Mouse (Mus musculus): ENCODE measurements at regions not wholly inside any gene's neighbourhood (a gene's known extent, or its start where the extent isn't known, plus 50 kb on each side); places are given as distances from the start of the nearest gene placed in this dataset.

DNA sequence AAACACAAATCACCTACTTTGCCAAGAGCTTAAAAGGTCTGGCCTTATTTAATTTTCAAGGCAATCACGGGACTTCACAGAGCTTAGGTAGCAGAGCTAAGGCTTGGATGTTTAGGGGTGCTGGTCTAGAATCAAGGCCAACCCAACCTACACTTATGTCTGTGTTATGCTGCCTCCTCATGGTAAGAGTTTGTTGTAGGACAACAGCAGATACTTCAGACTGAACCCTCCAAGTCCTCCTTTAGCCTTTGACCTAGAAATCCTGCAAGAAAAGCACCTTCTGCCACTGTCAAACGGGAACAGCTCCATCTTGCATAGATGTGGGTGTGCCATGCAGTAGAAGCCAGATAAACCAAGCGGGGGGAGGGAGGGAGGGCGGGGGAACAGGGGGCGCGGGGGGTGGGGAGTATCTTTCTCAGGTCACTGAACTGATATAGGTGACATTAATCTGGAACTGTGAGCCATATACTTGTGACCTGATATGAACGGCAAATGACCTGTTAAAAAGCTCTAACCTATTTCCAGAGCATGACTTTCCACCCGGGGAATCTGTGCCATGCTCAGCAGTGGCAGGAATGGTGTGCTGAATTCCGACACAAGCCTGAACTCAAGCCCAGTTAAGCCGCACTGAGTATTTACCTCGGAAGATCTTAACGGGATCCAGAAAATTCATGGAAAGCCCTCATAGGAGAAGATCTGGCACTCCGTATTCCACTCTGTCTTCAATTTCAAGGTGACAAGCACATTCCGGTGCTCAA lies 838.3 kb downstream of the Gsdmc2 start:
- Histone ChIP-seq H3K36me3 (ENCODE audit: control insufficient read depth, insufficient read depth, low read length) (no peaks in the 10 kb centered on the region), H3K9ac (replicated peaks; ENCODE audit: low read depth, low read length) (no peak overlapping the region), H3K27ac (ENCODE audit: low read depth, low read length) (no peak overlapping the region), H3K4me3 (ENCODE audit: low read depth, low read length) (no peak overlapping the region), H3K9me3 (ENCODE audit: control insufficient read depth, low read length) (no peaks in the 10 kb centered on the region), H3K27me3 (ENCODE audit: control insufficient read depth, insufficient read depth, low read length) (no peaks in the 10 kb centered on the region), H3K4me1 (ENCODE audit: control insufficient read depth, insufficient read depth, low read length) (no peaks in the 10 kb centered on the region), H3K4me2 (ENCODE audit: low read depth, low read length) (no peak overlapping the region)
- WGBS: 85% methylated on average over 14 of the region's 14 CpGs
- ATAC-seq (ENCODE audit: low read depth): no peak

GRCm38 (mm10) chr15:62994691-62995090 lies 850.3 kb downstream of the Gsdmc2 start:
- H3K4me3 ChIP-seq (ENCODE audit: low read depth, low read length): no peak overlapping the region
- no peaks in the 10 kb centered on the region for H3K36me3 ChIP-seq (ENCODE audit: control insufficient read depth, insufficient read depth, low read length)
- ATAC-seq (ENCODE audit: low read depth): no peak
- 86% methylated on average over 2 of the region's 2 CpGs for WGBS
- no peaks in the 10 kb centered on the region for H3K4me1 ChIP-seq (ENCODE audit: control insufficient read depth, insufficient read depth, low read length)
- H3K27ac ChIP-seq (ENCODE audit: low read depth, low read length): no peak overlapping the region
- H3K9me3 ChIP-seq (ENCODE audit: control insufficient read depth, low read length): no peaks in the 10 kb centered on the region
- H3K9ac ChIP-seq (replicated peaks; ENCODE audit: low read depth, low read length): no peak overlapping the region
- no peak overlapping the region for H3K4me2 ChIP-seq (ENCODE audit: low read depth, low read length)
- no peaks in the 10 kb centered on the region for H3K27me3 ChIP-seq (ENCODE audit: control insufficient read depth, insufficient read depth, low read length)

DNA sequence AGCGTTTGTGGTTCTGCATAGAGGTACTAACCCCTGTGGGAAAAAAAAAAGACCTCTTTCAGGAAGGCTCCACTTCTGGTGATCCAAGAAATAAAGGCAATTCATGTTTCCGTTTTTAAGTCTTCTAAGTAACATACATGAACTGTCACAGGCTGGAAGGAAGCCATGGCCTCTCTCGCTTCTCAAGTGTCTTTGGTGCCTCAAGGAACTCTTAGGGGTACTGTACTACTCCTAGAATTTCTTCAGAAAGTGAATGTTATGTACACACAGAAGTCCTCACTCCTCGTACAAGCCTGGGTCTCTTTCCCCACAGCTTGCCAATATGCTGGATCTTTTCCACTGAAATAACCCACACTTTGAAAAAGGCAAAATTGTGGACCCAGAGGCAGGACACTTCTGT lies 858.1 kb downstream of the Gsdmc2 start:
- Histone ChIP-seq H3K9me3 (ENCODE audit: control insufficient read depth, low read length) (no peaks in the 10 kb centered on the region), H3K27me3 (ENCODE audit: control insufficient read depth, insufficient read depth, low read length) (no peaks in the 10 kb centered on the region), H3K36me3 (ENCODE audit: control insufficient read depth, insufficient read depth, low read length) (no peaks in the 10 kb centered on the region), H3K4me2 (ENCODE audit: low read depth, low read length) (no peak overlapping the region), H3K4me3 (ENCODE audit: low read depth, low read length) (no peak overlapping the region), H3K27ac (ENCODE audit: low read depth, low read length) (no peak overlapping the region), H3K4me1 (ENCODE audit: control insufficient read depth, insufficient read depth, low read length) (no peaks in the 10 kb centered on the region), H3K9ac (replicated peaks; ENCODE audit: low read depth, low read length) (no peak overlapping the region)
- WGBS: 89% methylated on average over 4 of the region's 4 CpGs
- ATAC-seq (ENCODE audit: low read depth): no peak

GRCm38 (mm10) chr15:62986147-62986546 lies 858.8 kb downstream of the Gsdmc2 start:
- no peaks in the 10 kb centered on the region for H3K36me3 ChIP-seq (ENCODE audit: control insufficient read depth, insufficient read depth, low read length)
- no peaks in the 10 kb centered on the region for H3K27me3 ChIP-seq (ENCODE audit: control insufficient read depth, insufficient read depth, low read length)
- no peak overlapping the region for H3K9ac ChIP-seq (replicated peaks; ENCODE audit: low read depth, low read length)
- no peak overlapping the region for H3K4me2 ChIP-seq (ENCODE audit: low read depth, low read length)
- no peak overlapping the region for H3K4me3 ChIP-seq (ENCODE audit: low read depth, low read length)
- H3K9me3 ChIP-seq (ENCODE audit: control insufficient read depth, low read length): no peaks in the 10 kb centered on the region
- no peaks in the 10 kb centered on the region for H3K4me1 ChIP-seq (ENCODE audit: control insufficient read depth, insufficient read depth, low read length)
- 80% methylated on average over 7 of the region's 7 CpGs for WGBS
- no peak overlapping the region for H3K27ac ChIP-seq (ENCODE audit: low read depth, low read length)
- ATAC-seq (ENCODE audit: low read depth): no peak

DNA sequence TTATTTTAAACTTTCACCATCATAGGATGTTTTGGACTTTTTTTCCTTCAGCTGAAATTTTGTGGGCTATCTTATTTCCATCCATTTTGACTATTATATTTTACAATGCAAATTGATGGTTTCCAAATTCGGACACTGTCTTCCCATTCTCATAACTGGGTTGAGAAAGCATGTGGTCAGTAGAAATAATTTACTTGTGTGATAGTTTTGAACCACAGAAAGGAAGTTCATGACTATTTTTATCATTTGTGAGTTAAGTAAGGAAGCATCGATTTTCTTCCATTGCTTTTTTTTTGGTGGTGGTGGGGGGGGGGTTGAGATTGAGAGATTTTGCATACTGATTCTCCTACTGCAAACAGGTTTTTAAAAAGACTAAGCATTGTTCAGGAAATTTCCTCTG lies 874.4 kb downstream of the Gsdmc2 start:
- Histone ChIP-seq H3K36me3 (ENCODE audit: control insufficient read depth, insufficient read depth, low read length) (no peaks in the 10 kb centered on the region), H3K27ac (ENCODE audit: low read depth, low read length) (no peak overlapping the region)
- 91% methylated on average over 2 of the region's 2 CpGs for WGBS

GRCm38 (mm10) chr15:62962681-62963080 lies 882.3 kb downstream of the Gsdmc2 start:
- no peaks in the 10 kb centered on the region for H3K9me3 ChIP-seq (ENCODE audit: control insufficient read depth, low read length)
- 79% methylated on average over 5 of the region's 5 CpGs for WGBS
- ATAC-seq (ENCODE audit: low read depth): no peak
- H3K4me1 ChIP-seq (ENCODE audit: control insufficient read depth, insufficient read depth, low read length): no peaks in the 10 kb centered on the region
- no peaks in the 10 kb centered on the region for H3K27me3 ChIP-seq (ENCODE audit: control insufficient read depth, insufficient read depth, low read length)
- H3K4me3 ChIP-seq (ENCODE audit: low read depth, low read length): no peak overlapping the region
- no peak overlapping the region for H3K9ac ChIP-seq (replicated peaks; ENCODE audit: low read depth, low read length)
- H3K4me2 ChIP-seq (ENCODE audit: low read depth, low read length): no peak overlapping the region
- H3K27ac ChIP-seq (ENCODE audit: low read depth, low read length): no peak overlapping the region
- no peaks in the 10 kb centered on the region for H3K36me3 ChIP-seq (ENCODE audit: control insufficient read depth, insufficient read depth, low read length)

More for the DNA sequence above, 874.4 kb downstream of the Gsdmc2 start:
- Histone ChIP-seq H3K9me3 (ENCODE audit: control insufficient read depth, low read length) (no peaks in the 10 kb centered on the region), H3K9ac (replicated peaks; ENCODE audit: low read depth, low read length) (no peak overlapping the region), H3K4me2 (ENCODE audit: low read depth, low read length) (no peak overlapping the region), H3K4me1 (ENCODE audit: control insufficient read depth, insufficient read depth, low read length) (no peaks in the 10 kb centered on the region), H3K27me3 (ENCODE audit: control insufficient read depth, insufficient read depth, low read length) (no peaks in the 10 kb centered on the region), H3K4me3 (ENCODE audit: low read depth, low read length) (no peak overlapping the region)
- ATAC-seq (ENCODE audit: low read depth): no peak

DNA sequence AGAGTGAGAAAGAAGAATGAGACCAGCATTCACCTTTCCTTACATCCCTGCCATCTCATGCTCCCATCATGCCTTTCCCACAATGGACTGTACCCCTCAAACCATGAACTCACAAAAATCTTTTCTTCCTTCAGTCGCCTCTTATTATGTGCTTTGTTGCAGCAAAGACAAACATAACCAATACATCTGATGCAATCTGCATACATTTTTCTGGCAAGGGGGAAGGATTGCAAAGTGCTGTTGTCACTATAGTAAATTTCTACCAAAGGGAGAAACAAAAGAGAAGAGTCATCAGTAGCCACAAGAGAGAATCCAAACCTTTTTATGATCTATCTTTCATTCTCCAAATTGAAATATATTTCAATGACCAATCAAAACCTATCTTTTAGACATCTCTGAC lies 884.4 kb downstream of the Gsdmc2 start:
- no peaks in the 10 kb centered on the region for H3K36me3 ChIP-seq (ENCODE audit: control insufficient read depth, insufficient read depth, low read length)

GRCm38 (mm10) chr15:62958506-62959330 lies 886.3 kb downstream of the Gsdmc2 start:
- Histone ChIP-seq H3K4me2 (ENCODE audit: low read depth, low read length) (no peak overlapping the region), H3K4me3 (ENCODE audit: low read depth, low read length) (no peak overlapping the region), H3K36me3 (ENCODE audit: control insufficient read depth, insufficient read depth, low read length) (no peaks in the 10 kb centered on the region), H3K27ac (ENCODE audit: low read depth, low read length) (no peak overlapping the region), H3K27me3 (ENCODE audit: control insufficient read depth, insufficient read depth, low read length) (no peaks in the 10 kb centered on the region), H3K4me1 (ENCODE audit: control insufficient read depth, insufficient read depth, low read length) (no peaks in the 10 kb centered on the region), H3K9me3 (ENCODE audit: control insufficient read depth, low read length) (no peaks in the 10 kb centered on the region), H3K9ac (replicated peaks; ENCODE audit: low read depth, low read length) (no peak overlapping the region)
- WGBS: 91% methylated on average over 2 of the region's 2 CpGs
- no peak for ATAC-seq (ENCODE audit: low read depth)

More for the DNA sequence above, 884.4 kb downstream of the Gsdmc2 start:
- no peaks in the 10 kb centered on the region for H3K9me3 ChIP-seq (ENCODE audit: control insufficient read depth, low read length)
- H3K27me3 ChIP-seq (ENCODE audit: control insufficient read depth, insufficient read depth, low read length): no peaks in the 10 kb centered on the region
- 92% methylated on average over 1 of the region's 1 CpGs for WGBS
- H3K9ac ChIP-seq (replicated peaks; ENCODE audit: low read depth, low read length): no peak overlapping the region
- no peak overlapping the region for H3K4me2 ChIP-seq (ENCODE audit: low read depth, low read length)
- H3K4me3 ChIP-seq (ENCODE audit: low read depth, low read length): no peak overlapping the region
- H3K27ac ChIP-seq (ENCODE audit: low read depth, low read length): no peak overlapping the region
- no peak for ATAC-seq (ENCODE audit: low read depth)
- no peaks in the 10 kb centered on the region for H3K4me1 ChIP-seq (ENCODE audit: control insufficient read depth, insufficient read depth, low read length)

DNA sequence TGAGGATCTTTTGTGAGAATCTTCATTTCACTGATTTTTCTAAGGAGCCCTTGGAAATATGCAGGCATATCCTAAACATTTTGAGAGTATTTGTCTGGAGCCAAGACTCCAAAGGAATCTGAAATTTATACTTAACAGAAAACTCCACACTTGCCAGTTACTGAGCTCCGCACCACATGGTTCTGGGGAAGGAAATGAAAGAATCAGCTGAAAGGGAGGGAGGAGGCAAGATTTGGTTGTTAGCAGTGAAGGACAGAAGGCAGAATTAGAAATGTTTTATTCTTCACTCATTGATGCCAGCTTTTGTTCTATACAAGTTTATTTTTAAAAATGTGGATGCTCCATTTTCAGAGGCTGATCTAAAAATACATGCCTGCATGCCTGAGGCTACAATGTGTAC lies 890.1 kb downstream of the Gsdmc2 start:
- WGBS: 84% methylated on average over 1 of the region's 1 CpGs
- H3K4me2 ChIP-seq (ENCODE audit: low read depth, low read length): no peak overlapping the region

More for the DNA sequence above, 890.1 kb downstream of the Gsdmc2 start:
- no peak for ATAC-seq (ENCODE audit: low read depth)
- H3K4me3 ChIP-seq (ENCODE audit: low read depth, low read length): no peak overlapping the region
- H3K9me3 ChIP-seq (ENCODE audit: control insufficient read depth, low read length): no peaks in the 10 kb centered on the region
- H3K9ac ChIP-seq (replicated peaks; ENCODE audit: low read depth, low read length): no peak overlapping the region
- H3K27me3 ChIP-seq (ENCODE audit: control insufficient read depth, insufficient read depth, low read length): no peaks in the 10 kb centered on the region
- H3K36me3 ChIP-seq (ENCODE audit: control insufficient read depth, insufficient read depth, low read length): no peaks in the 10 kb centered on the region
- no peak overlapping the region for H3K27ac ChIP-seq (ENCODE audit: low read depth, low read length)
- H3K4me1 ChIP-seq (ENCODE audit: control insufficient read depth, insufficient read depth, low read length): no peaks in the 10 kb centered on the region

Measured in neural tube, embryonic 14.5 days (tissue).